Mouse (Mus musculus) CD4-positive helper T cell, adult 2 months (primary cell): Measurements from ENCODE around the gene Cep128.
"Not testable (repeated sequence)": the region's sequence is repeated elsewhere in the genome, so short reads cannot be mapped to it uniquely, and the experiment has no call there.

ENCODE experiments used
- DNase-seq: peaks from one replicate; pipeline ENCODE4 v3.0.0-alpha.2; 2012; ENCODE audit warnings: low read depth, missing footprints, low spot score

Gene Cep128

GRCm38 (mm10) chr12:91384281-91385017 is at the start of gene Cep128, which contains the start of gene Tshr:
TSS of gene Cep128 (minus strand) at chr12:91384409.
TSS of gene Tshr (plus strand) at chr12:91384563.
- peak; percentile 94 for DNase-seq

DNA sequence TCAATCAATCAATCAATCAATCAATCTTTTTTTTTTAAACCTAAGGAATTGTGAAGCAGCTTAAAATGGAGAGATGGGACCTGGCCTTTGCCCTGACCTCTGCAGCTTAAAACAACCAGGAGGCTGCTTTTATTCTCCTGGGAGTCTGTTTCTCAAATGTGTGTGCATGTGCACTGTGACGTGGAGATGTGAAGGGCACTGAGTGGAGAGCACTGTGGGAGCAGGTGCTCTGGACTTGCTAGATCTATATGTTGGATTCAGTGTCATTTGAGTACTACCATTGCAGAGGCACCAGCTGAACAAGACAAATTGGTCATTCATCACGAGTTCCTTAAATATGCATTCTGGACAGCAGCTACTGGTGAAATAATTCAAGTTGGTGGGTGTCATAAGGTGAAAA is 42.9 kb upstream of the Cep128 start:
- DNase-seq: no peak

GRCm38 (mm10) chr12:91426499-91426898 is 42.3 kb upstream of the Cep128 start:
- DNase-seq: no peak

- DNase-seq: peak; percentile 69
Measured at GRCm38 (mm10) chr12:91423125-91423820, 39.1 kb upstream of the Cep128 start.

- DNase-seq: no peak
Measured at GRCm38 (mm10) chr12:91421272-91421671, 37.1 kb upstream of the Cep128 start.

DNA sequence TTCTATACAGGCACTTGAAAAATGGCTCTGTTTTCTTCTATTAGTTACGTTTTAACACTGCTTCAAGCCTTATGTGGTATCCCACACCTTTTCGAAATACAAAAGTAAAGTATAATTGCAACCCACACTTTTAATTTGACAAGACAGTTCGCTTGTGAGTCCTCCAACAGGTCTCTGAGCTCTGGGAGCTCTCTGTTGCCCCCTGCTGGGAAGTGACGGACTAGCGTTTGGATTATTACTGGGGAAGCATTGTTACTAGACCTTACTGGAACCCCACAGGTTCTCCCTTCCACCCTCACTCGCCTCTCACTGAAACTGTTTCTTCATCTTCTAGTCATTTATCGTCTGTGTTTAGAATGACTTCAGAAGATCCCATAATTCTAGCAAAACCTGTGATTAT is 34.6 kb upstream of the Cep128 start:
- peak; percentile 51 for DNase-seq

- DNase-seq: no peak
Measured at GRCm38 (mm10) chr12:91416828-91417227, 32.6 kb upstream of the Cep128 start.

GRCm38 (mm10) chr12:91415112-91415511 is 30.9 kb upstream of the Cep128 start:
- no peak for DNase-seq

DNA sequence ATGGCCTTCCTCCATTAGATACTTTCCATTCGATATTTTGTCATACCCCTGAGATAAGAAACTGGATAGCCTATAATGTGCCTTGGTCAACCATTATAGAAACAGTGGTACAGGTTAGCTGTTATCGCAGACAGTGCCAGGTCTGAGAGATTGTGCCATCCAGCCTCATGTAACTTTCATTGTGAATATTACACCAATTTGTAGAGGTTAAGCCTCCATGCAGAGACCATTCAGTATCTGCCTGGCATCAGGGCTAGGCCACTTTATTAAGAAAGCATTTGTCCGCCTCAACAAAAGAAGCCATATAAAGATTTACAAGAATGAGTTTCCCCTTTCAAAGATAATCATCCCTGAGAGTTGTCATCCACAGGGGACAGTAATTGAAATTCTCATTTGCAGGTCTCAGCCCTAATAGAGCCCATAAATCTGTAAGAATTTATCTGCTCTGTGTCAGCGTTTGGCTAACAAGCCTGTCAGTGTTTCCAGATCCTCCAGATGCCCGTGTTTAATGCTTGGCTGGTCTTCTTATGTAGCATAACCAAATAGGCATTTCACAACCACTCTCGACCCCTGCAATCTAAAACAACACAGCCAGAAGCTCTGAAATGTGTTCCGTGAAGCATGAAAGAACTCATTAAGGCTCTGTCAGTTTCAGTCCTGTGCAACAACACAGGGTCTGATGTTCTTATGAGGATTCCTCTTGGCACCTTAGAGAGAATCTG is 28.4 kb upstream of the Cep128 start:
- DNase-seq: no peak

DNA sequence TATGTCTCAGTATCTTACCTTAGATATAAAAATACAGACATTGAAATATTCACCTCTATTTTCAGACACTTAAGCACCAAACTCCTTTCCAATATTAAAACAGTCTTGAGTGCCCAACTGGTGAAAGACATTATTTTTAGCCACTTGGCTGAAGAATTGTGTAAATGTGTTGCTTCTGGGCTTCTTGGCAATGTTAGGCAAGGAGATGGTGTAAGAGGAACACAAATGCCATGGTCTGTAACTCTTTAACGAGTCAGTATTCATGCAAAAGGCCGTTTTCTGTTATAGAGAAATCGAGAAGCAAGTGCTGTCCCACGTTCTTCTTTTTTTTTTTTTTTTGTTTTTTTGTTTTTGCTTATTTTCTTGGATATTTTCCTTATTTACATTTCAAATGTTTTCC is 26.1 kb upstream of the Cep128 start:
- no peak for DNase-seq

GRCm38 (mm10) chr12:91401049-91401352 is 16.8 kb upstream of the Cep128 start:
- no peak for DNase-seq

GRCm38 (mm10) chr12:91400232-91401048 is 16.2 kb upstream of the Cep128 start:
- peak; percentile 34 for DNase-seq

- peak; percentile 6 for DNase-seq
Measured at GRCm38 (mm10) chr12:91383516-91384264, 519 bp downstream of the Cep128 start.

DNA sequence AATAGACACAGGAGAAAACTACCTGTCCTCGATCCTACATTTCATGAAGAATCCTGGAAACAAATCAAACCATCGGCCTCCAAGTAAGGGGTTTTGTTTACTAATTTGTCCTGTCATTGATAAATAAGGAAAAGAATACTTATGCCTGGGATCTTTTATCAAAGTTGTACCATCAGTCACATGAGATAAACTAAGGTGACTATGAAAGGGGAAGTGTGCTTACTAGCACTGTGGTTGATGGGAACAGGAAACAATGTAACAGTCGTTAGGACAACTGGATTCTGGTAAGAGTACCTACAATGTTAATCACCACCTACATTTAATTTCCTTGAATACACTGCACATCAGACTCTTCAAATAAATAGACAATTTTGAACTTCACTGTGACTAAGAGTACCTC is 15.0 kb downstream of the Cep128 start:
- no peak for DNase-seq

- no peak for DNase-seq
Measured at GRCm38 (mm10) chr12:91353783-91354182, 30.4 kb downstream of the Cep128 start.

- DNase-seq: not testable (repeated sequence)
Measured at GRCm38 (mm10) chr12:91338656-91339055, 45.6 kb downstream of the Cep128 start.

DNA sequence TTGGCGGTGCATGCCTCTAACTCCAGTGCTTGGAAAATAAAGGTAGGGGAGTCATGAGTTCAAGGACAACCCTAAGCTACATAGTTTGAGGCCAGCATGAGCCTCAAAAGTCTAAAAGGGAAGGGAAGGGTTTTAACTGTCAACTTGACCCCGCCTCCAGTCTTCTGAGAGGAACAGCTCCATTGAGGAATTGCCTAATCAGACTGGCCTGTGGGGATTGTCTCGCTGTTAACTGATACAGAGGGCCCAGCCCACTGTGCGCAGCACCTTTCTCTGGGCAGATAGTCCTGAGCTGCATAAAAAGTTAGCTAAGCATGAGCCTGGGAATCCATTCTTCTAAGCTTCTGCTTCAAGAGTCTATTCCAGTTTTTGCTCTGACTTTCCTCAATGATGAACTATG is 56.7 kb downstream of the Cep128 start:
- no peak for DNase-seq

DNA sequence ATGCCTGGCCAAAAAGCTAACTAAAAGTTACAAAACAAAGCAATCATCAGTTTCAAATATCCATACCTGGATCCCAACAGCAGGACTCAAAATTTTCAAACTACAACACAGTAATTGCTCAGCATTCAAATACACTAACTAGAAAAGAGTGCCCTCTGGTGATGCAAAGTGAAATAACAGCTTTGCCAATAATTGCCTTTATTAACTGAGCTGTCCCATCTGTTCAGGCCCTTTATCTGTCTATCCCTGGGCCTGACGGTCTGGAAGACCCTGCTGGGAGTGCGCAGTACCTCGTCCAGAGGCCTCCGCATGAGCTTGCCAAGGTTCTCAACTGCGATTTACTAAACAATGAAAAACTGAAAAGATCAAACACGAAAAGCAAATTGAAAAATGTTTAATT is 58.1 kb downstream of the Cep128 start:
- DNase-seq: peak; percentile 20

DNA sequence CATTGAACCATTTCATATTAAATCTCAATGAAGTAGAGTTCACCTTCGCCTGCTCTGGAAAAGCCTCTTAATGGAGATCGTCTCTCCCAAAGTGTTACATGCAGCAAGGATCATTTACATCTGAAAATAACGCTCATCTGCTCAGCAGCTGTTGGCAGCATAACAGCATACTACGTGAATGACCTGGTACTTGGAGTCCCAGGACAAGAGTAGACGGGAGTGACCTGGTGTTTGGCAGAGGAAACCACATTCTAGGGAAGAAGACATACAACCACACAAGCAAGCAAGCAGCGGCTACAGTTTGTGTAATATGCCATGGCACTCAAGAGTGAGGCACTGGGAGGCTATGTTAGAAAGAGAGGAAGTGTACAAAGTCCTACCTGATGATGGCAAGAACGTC is 69.2 kb downstream of the Cep128 start:
- no peak for DNase-seq

- DNase-seq: peak; percentile 40
Measured at GRCm38 (mm10) chr12:91313974-91314587, 70.1 kb downstream of the Cep128 start.

- no peak for DNase-seq
Measured at GRCm38 (mm10) chr12:91312591-91312990, 71.6 kb downstream of the Cep128 start.
